Mouse (Mus musculus) neural tube, embryonic 13.5 days (tissue): Measurements from ENCODE around the gene Zdhhc12. TPM values are rescaled to one million over a fixed set of nuclear protein-coding genes. Genes with fewer than 3 reads are reported as not detected.
A peak's percentile ranks its signal among the peaks of the same experiment; 100 is the strongest.
"Not testable (repeated sequence)": the region's sequence is repeated elsewhere in the genome, so short reads cannot be mapped to it uniquely, and the experiment has no call there.

Source experiments
- ATAC-seq: fragments of 200-750 bp; cut with Nextera tagmentation; 2 replicates; pipeline ENCODE4 v1.8.0; 2017; ENCODE audit warnings: low read depth, mild to moderate bottlenecking, moderate TSS enrichment, moderate library complexity
- H3K27ac ChIP-seq: fragments of 300-500 bp; sonication (generic); replicated peaks from 2 replicates; pipeline ENCODE4 v1.5.1; 2015; ENCODE audit warnings: moderate library complexity, mild to moderate bottlenecking, inconsistent platforms
- H3K27me3 ChIP-seq: fragments of 300-500 bp; sonication (generic); 2 replicates; pipeline ENCODE4 v1.6.1; 2015; ENCODE audit warnings: mild to moderate bottlenecking, inconsistent platforms
- H3K36me3 ChIP-seq: fragments of 300-500 bp; sonication (generic); 2 replicates; pipeline ENCODE4 v1.6.1; 2015; ENCODE audit warnings: mild to moderate bottlenecking, inconsistent platforms
- H3K4me1 ChIP-seq: fragments of 300-500 bp; sonication (generic); replicated peaks from 2 replicates; pipeline ENCODE4 v1.6.1; 2015; ENCODE audit warnings: inconsistent platforms
- H3K4me2 ChIP-seq: fragments of 300-500 bp; sonication (generic); 2 replicates; pipeline ENCODE4 v1.6.1; 2015; ENCODE audit warnings: inconsistent platforms, mild to moderate bottlenecking, moderate library complexity
- H3K4me3 ChIP-seq: fragments of 300-500 bp; sonication (generic); 2 replicates; pipeline ENCODE4 v1.5.1; 2015; ENCODE audit warnings: mild to moderate bottlenecking, inconsistent platforms
- H3K9ac ChIP-seq: fragments of 300-500 bp; sonication (generic); 2 replicates; pipeline ENCODE4 v1.6.1; 2015; ENCODE audit warnings: moderate library complexity, mild to moderate bottlenecking, inconsistent platforms
- H3K9me3 ChIP-seq: fragments of 300-500 bp; sonication (generic); 2 replicates; pipeline ENCODE4 v1.6.1; 2016; ENCODE audit warnings: inconsistent platforms
- WGBS: fragments of 180-500 bp; shearing (Covaris S2); methylation state at CpG from one replicate; pipeline ENCODE4 v1.1.7; 2015; 5-methylcytosine and 5-hydroxymethylcytosine counted together
- polyA plus RNA-seq: library from polyadenylated mRNA; unstranded; fragments of >200 nt; fragmentation: Nextera tagmentation; extraction: Ambion mirVana; gene quantifications from 2 replicates; pipeline ENCODE4 v1.2.1, GENCODE M21; 2015

Zdhhc12 gene
- polyA plus RNA-seq, 1 experiment from 2014 or later, result 32.5 TPM

DNA sequence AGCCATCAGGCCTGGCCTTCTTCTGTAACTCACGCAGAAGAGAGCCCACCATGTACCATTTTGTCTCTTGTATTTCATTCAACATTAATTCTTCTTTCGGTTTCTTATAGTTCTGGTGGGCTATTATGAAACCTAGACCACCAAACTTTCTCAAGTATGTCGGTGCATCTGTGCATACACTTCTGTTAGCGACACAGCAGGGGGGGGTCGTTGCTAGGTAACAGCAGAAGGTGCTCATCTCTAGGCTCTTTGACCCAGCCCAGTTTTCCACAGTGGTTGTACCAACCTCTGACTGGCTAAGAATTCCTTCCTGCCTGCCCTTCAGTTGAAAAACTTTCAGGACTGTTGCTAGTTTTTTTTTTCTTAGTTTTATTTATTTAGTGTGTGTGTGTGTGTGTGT is 35.0 kb downstream of the Zdhhc12 start:
- ATAC-seq, result no peak
- no peaks in the 10 kb centered on the region for H3K9me3 ChIP-seq
- H3K4me3 ChIP-seq, result no peak overlapping the region
- H3K27ac ChIP-seq, result no peak overlapping the region
- H3K4me1 ChIP-seq, result peaks cover 23% of the 10 kb centered on the region
- 34% methylated on average over 5 of the region's 5 CpGs for WGBS
- no peaks in the 10 kb centered on the region for H3K36me3 ChIP-seq
- no peak overlapping the region for H3K9ac ChIP-seq
- no peak overlapping the region for H3K4me2 ChIP-seq
- no peaks in the 10 kb centered on the region; the same call in 1 of the 2 replicates for H3K27me3 ChIP-seq

DNA sequence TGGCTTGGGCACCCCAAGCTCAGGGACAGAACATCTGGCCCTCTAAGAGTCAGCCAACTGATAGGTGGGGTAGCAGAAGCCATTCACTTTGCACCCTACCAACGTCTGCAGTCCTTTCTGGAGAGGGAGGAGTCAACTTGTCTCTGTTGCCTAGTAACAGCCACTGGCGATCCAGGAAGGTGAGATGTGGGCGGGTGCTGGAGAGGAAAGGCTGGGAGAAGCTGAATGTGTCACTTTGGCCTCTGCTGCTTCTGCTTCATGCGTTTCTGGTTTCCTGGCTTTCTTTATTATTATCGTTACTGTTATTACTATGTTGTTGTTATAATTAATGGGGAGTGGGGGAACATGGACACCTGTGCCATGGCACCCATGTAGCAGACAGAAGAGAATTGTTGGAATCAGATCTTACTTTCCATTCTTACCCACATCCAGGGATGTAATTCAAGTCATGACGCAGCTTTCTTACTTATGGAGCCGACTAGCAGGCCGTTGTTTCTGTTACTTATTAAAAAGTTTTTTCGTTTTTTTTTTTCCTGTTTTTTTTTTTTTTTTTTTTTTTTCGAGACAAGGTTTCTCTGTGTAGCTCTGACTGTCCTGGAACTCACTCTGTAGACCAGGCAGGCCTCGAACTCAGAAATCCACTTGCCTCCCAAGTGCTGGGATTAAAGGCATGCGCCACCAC is 36.1 kb downstream of the Zdhhc12 start, which contains the start of gene Set:
TSS of gene Set (plus strand) at position 156 of the 682 bp plus-strand sequence.
- no peaks in the 10 kb centered on the region for H3K9me3 ChIP-seq
- no peak within 1 kb of the TSS for H3K4me2 ChIP-seq
- WGBS, result 50% methylated on average over 12 of the region's 12 CpGs
- no peak within 1 kb of the TSS for H3K4me3 ChIP-seq
- no peak within 1 kb of the TSS for H3K27ac ChIP-seq
- ATAC-seq, result no peak
- no peaks in the 10 kb centered on the region; the same call in 1 of the 2 replicates for H3K27me3 ChIP-seq
- H3K4me1 ChIP-seq, result peaks cover 13% of the 10 kb centered on the region
- no peak within 1 kb of the TSS for H3K9ac ChIP-seq
- no peaks in the 10 kb centered on the region for H3K36me3 ChIP-seq

DNA sequence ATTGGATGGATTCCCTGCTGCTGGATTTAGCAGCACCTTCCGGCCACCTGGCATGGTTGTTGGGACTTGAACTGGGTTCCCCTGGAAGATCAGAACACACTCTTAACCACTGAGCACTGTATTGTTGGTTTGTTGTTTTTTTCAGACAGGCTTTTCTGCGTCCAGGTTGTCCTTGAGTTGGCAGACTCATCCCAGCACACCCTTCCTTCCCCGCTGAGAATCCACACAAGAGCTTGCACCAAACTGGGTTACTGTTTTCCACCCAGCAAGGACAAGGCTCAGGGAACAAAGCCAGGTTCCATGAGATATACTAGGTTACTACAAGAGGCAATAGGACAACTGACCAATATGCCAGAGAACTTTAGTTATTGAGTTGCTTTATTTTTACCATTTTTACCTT is 36.7 kb downstream of the Zdhhc12 start:
- Histone ChIP-seq H3K27me3 (no peaks in the 10 kb centered on the region; the same call in 1 of the 2 replicates), H3K4me3 (no peak overlapping the region), H3K9me3 (no peaks in the 10 kb centered on the region), H3K4me2 (no peak overlapping the region), H3K27ac (no peak overlapping the region), H3K4me1 (peaks cover 8% of the 10 kb centered on the region), H3K36me3 (no peaks in the 10 kb centered on the region), H3K9ac (no peak overlapping the region)
- no peak for ATAC-seq
- WGBS, result 83% methylated on average over 3 of the region's 3 CpGs

DNA sequence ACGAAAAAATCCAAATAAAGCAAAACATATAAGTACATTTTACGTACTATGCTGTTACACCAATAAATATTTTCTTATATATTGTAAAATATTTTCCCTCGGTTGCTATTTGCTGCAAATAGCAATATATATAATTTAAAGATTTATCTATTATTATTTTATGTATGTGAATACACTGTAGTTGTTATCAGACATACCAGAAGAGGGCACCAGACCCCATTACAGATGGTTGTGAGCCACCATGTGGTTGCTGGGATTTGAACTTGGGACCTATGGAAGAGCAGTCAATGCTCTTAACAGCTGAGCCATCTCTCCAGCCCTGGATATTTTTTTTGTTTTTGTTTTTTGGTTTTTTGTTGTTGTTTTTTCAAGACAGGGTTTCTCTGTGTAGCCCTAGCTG is 38.1 kb downstream of the Zdhhc12 start:
- H3K9me3 ChIP-seq, H3K27ac ChIP-seq, ATAC-seq, H3K36me3 ChIP-seq, H3K4me3 ChIP-seq, H3K27me3 ChIP-seq, H3K9ac ChIP-seq, H3K4me1 ChIP-seq, H3K4me2 ChIP-seq: not testable (repeated sequence)
- WGBS, result 93% methylated on average over 3 of the region's 3 CpGs

DNA sequence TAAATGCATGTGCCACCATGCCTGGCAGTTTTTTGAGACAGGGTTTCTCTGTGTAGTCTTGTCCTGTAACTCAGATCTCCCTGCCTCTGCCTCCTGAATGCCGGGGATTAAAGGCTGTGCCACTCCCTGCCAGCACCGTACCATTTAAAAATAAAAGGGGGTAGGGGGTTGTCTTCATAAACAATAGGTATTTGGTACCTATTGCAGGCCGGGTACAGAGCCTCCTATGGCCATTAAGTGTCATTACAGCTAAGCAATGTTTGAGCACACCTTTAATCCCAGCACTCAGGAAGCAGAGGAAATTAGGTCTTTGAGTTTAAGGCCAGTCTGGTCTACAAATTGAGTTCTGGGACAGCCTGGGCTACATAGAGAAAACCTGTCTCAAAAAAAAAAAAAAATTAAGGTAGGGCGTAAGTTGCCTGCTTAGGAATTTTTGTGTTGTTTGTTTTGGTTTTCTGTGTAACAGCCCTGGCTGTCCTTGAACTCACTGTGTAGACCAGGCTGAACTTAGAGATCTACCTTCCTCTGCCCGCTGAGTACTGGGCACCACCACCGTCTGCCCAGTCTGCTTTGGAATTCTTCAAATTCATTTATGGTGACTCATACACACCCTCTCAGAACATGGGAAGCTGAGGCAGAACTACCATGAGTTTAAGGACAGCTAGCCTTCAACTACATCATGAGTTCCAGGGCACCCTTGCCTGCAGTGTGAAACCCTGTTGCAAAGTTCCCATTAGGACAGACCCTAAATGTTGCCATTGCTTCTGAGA is 41.3 kb downstream of the Zdhhc12 start:
- H3K4me3 ChIP-seq, result no peak overlapping the region
- H3K4me2 ChIP-seq, result no peak overlapping the region
- peaks cover 14% of the 10 kb centered on the region for H3K4me1 ChIP-seq
- H3K9me3 ChIP-seq, result no peaks in the 10 kb centered on the region
- no peaks in the 10 kb centered on the region; the same call in 1 of the 2 replicates for H3K27me3 ChIP-seq
- no peak overlapping the region for H3K9ac ChIP-seq
- ATAC-seq, result no peak
- 47% methylated on average over 6 of the region's 6 CpGs for WGBS
- no peak overlapping the region for H3K27ac ChIP-seq
- H3K36me3 ChIP-seq, result no peaks in the 10 kb centered on the region

DNA sequence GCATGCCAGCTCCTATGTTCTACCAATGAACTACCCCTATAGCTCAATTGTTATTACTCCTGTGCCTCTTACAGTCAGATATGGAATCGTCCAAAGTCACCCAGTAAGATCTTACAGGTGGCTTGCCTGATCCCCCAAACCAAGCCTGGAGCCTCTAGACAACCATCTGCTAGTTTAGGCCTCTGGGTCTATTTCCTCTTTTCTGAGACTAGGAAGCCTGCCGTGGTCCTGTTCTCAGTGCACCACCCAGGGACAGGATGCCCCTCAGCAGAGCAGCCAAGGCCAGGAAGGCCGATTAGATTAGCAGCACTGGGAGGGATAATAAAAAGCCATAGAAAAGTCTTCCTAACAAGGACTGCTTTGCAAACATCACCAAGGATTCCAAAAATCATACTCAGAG is 43.6 kb downstream of the Zdhhc12 start:
- no peaks in the 10 kb centered on the region for H3K9me3 ChIP-seq
- no peak for ATAC-seq
- no peaks in the 10 kb centered on the region; the same call in 1 of the 2 replicates for H3K27me3 ChIP-seq
- H3K4me3 ChIP-seq, result no peak overlapping the region
- WGBS, result 86% methylated on average over 3 of the region's 3 CpGs
- H3K27ac ChIP-seq, result no peak overlapping the region
- peaks cover 9% of the 10 kb centered on the region for H3K36me3 ChIP-seq
- H3K9ac ChIP-seq, result no peak overlapping the region
- H3K4me1 ChIP-seq, result peaks cover 13% of the 10 kb centered on the region
- no peak overlapping the region for H3K4me2 ChIP-seq

DNA sequence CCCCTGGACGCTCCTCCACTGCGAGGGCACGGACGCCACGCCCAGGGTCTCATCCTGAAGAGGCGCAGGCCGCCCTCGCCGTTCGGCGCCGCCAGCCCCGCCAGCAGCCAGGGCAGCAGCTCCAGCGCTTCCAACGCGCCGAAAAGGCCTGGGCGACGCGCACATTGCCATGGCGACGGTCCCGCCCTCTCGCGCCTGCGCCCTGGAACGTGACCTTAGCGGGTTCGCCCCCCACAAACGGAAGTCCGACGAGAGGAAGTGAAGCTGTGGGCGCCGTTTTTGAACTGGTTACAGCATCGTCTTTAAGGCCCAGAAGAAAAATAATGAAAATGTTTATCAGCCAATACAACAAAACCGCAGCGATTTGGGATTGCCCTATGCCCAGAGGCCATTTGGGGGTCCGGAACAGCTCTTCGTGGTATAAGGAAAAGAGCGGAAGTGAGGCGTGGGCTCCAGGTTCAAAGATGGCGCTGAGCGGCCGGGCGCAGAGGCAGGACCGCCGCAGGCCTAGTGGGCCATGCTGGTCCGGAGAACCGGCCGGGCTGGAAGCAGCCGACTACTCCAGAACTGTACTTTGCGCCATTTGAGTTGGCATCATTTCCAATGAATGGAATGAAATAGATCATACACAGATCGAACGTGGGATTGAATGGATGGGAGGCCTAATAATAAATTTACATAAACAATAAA is 44.6 kb downstream of the Zdhhc12 start, which contains the start of gene Wdr34:
TSS of gene Wdr34 (minus strand) at position 183 of the 690 bp plus-strand sequence.
- Histone ChIP-seq H3K36me3 (peaks cover 12% of the 10 kb centered on the region), H3K9ac (peak within 1 kb of the TSS; percentile 76), H3K4me2 (peak within 1 kb of the TSS; percentile 54), H3K27ac (peak within 1 kb of the TSS; percentile 94), H3K9me3 (no peaks in the 10 kb centered on the region), H3K27me3 (no peaks in the 10 kb centered on the region), H3K4me1 (peaks cover 13% of the 10 kb centered on the region), H3K4me3 (peak within 1 kb of the TSS; percentile 60)
- WGBS, result under 1% methylated on average over 52 of the region's 54 CpGs
- ATAC-seq, result peak; percentile 96

DNA sequence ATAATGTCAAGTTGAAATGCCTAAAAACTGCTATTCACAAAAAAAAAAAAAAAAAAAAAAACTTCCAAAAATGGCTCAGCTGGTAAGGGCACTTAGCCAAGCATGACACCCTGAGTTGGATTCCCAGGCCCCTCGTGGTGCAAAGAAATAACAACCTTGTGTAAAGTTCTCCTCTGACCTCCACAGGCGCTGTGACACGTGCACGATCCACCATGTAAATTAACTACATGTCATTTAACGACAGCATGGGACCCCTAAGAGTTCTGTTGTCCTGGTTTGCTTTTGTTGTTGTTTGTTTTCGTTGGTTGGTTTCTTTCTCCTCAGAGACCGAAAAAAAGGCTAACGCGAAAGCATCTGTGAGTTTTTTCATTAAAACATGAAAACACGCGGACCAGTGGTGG is 45.3 kb downstream of the Zdhhc12 start:
- H3K9me3 ChIP-seq, result no peaks in the 10 kb centered on the region
- peak overlapping the region; percentile 54 for H3K4me2 ChIP-seq
- peak overlapping the region; percentile 76 for H3K9ac ChIP-seq
- ATAC-seq, result no peak
- H3K27ac ChIP-seq, result peak overlapping the region; percentile 94
- H3K27me3 ChIP-seq, result no peaks in the 10 kb centered on the region
- H3K4me3 ChIP-seq, result peak overlapping the region; percentile 60
- WGBS, result 54% methylated on average over 11 of the region's 11 CpGs
- H3K36me3 ChIP-seq, result peaks cover 12% of the 10 kb centered on the region
- peaks cover 13% of the 10 kb centered on the region for H3K4me1 ChIP-seq

DNA sequence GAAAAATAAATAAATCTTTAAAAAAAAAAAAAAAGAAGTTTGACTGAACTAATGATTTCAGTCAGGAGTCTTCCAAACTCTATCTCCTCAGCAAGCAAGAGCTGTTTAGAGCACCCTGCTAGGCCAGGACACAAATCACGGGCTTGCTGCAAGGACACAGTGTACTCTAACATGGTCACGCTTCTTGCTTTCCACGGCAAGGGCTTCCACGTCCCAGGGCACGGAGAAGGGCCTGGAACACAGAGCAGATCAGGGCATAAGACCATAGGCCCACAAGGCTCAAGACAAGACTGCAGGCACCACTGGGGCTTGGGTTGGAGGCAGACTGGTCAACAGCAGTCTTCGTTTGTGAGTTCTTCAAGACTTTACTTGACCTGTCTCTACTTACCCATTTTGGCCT is 46.3 kb downstream of the Zdhhc12 start:
- Histone ChIP-seq H3K9me3 (no peaks in the 10 kb centered on the region), H3K36me3 (peaks cover 12% of the 10 kb centered on the region), H3K4me3 (no peak overlapping the region), H3K27me3 (no peaks in the 10 kb centered on the region), H3K4me1 (peaks cover 13% of the 10 kb centered on the region), H3K27ac (no peak overlapping the region), H3K4me2 (no peak overlapping the region), H3K9ac (no peak overlapping the region)
- ATAC-seq, result no peak
- 97% methylated on average over 6 of the region's 6 CpGs for whole genome bisulfite sequencing

DNA sequence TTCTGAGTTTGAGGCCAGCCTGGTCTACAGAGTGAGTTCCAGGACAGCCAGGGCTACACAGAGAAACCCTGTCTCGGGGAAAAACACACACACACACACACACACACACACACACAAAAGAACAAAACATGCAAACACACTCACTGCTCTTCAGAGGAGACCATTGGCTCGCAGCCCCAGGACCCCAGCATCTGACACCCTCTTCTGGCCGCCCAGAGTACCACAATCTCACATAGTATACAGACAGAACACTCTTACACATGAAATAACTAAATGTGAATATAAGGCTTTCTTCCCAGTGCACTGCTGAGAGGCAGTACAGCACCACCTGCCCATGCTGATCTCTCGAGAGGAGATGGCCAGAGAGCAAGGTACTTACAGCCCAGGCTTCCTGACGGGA is 48.9 kb downstream of the Zdhhc12 start:
- 90% methylated on average over 5 of the region's 5 CpGs for WGBS
- Histone ChIP-seq H3K36me3 (peaks cover 12% of the 10 kb centered on the region), H3K9ac (no peak overlapping the region), H3K27me3 (no peaks in the 10 kb centered on the region), H3K4me2 (no peak overlapping the region), H3K4me1 (peaks cover 13% of the 10 kb centered on the region), H3K4me3 (no peak overlapping the region), H3K27ac (no peak overlapping the region), H3K9me3 (no peaks in the 10 kb centered on the region)
- no peak for ATAC-seq

DNA sequence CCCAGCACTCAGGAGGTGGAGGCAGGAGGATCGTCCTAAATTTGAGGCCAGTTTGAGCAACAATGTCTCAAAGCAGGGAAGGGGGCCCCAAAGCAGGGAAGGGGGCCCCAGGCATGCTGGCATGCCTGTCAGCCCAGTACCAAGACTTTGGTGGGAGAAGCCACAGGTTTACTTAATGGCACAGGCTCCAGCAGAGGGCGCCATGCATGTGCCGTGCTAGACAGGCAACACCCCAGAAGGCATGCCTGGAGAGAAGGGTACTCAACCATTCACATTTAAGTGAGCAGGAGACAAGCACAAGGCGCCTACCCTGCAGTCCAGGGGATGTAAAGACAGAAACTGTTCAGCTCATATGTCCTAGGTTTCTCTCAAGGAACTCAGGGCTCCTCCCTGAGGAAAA is 51.0 kb downstream of the Zdhhc12 start:
- no peaks in the 10 kb centered on the region for H3K9me3 ChIP-seq
- 5% methylated on average over 4 of the region's 4 CpGs for WGBS
- no peak overlapping the region for H3K4me3 ChIP-seq
- H3K4me2 ChIP-seq, result no peak overlapping the region
- no peaks in the 10 kb centered on the region for H3K27me3 ChIP-seq
- H3K4me1 ChIP-seq, result peaks cover 4% of the 10 kb centered on the region
- H3K9ac ChIP-seq, result no peak overlapping the region
- H3K27ac ChIP-seq, result no peak overlapping the region
- peaks cover 22% of the 10 kb centered on the region for H3K36me3 ChIP-seq
- ATAC-seq, result peak; percentile 40; the same call in 1 of the 2 replicates
